Mouse (Mus musculus): ENCODE measurements around the gene Cacna1s. TPM values are rescaled to one million over a fixed set of nuclear protein-coding genes. Genes with fewer than 3 reads are reported as not detected.
A peak's percentile ranks its signal among the peaks of the same experiment; 100 is the strongest.

The Cacna1s gene
- 4.2 and 5.0 TPM in 2 replicates for polyA plus RNA-seq (2015; fragmentation: Nextera tagmentation; extraction: Ambion mirVana)

GRCm38 (mm10) chr1:136052547-136052946 is at the start of gene Cacna1s:
Gene Cacna1s (plus strand): TSS chr1:136052750.
- peak within 1 kb of the TSS; percentile 68; the same call in 1 of the 2 replicates for H3K4me2 ChIP-seq (replicated peaks)
- H3K27me3 ChIP-seq = peaks cover 60% of the 10 kb centered on the region
- no peak within 1 kb of the TSS for H3K27ac ChIP-seq
- no peaks in the 10 kb centered on the region for H3K9me3 ChIP-seq
- H3K4me1 ChIP-seq = peaks cover 9% of the 10 kb centered on the region
- no peak within 1 kb of the TSS for H3K4me3 ChIP-seq
- 33% methylated on average over 11 of the region's 11 CpGs for WGBS
- H3K36me3 ChIP-seq = no peaks in the 10 kb centered on the region
- ATAC-seq (ENCODE audit: low FRiP score, low read depth) = peak; percentile 43
- H3K9ac ChIP-seq = peak within 1 kb of the TSS; percentile 8; the same call in 1 of the 2 replicates

DNA sequence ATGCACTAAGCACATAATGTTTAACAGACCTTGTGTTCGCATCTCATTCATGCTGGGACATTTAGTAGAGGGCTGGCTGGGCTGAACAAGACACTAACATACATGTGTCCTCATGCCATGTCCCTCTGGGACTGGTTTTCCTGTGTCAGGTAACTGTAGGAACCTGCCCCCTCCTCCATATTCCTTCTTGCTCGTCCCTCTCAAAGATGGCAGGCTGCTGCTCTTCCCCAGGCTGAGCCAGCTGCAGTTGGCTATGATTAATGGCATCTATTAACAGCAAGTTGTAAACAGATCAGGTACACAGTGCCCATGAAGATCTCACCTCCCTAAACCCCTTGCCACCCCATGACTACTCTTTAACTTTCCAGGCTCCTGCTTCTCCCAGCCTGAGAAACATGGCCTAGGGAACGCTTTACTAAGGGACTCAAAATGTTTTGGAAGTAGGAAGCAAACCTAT is 46.2 kb upstream of the Cacna1s start, which contains the start of gene Igfn1:
Gene Igfn1, minus strand, starts transcription at position 51 of the 457 bp plus-strand sequence.
- peaks cover 27% of the 10 kb centered on the region for H3K27me3 ChIP-seq
- no peak for ATAC-seq (ENCODE audit: low FRiP score, low read depth)
- no peaks in the 10 kb centered on the region for H3K36me3 ChIP-seq
- H3K4me2 ChIP-seq (replicated peaks) = peak within 1 kb of the TSS; percentile 67
- H3K4me3 ChIP-seq = no peak within 1 kb of the TSS
- H3K27ac ChIP-seq = no peak within 1 kb of the TSS
- WGBS = 70% methylated on average over 3 of the region's 3 CpGs
- H3K9me3 ChIP-seq = no peaks in the 10 kb centered on the region
- 0 out of 2 replicates have a peak within 1 kb of the TSS, but pooled peaks have one; percentile 45 for H3K9ac ChIP-seq
- peaks cover 12% of the 10 kb centered on the region for H3K4me1 ChIP-seq

GRCm38 (mm10) chr1:136007211-136008158 is 45.1 kb upstream of the Cacna1s start, which contains the start of gene Tmem9:
Gene Tmem9 (plus strand): TSS chr1:136008150.
- Histone ChIP-seq H3K9me3 (no peaks in the 10 kb centered on the region), H3K4me3 (peak within 1 kb of the TSS; percentile 40), H3K4me2 (replicated peaks) (peak within 1 kb of the TSS; percentile 67), H3K27ac (no peak within 1 kb of the TSS), H3K9ac (peak within 1 kb of the TSS; percentile 45; the same call in 1 of the 2 replicates), H3K36me3 (no peaks in the 10 kb centered on the region), H3K4me1 (peaks cover 15% of the 10 kb centered on the region), H3K27me3 (peaks cover 27% of the 10 kb centered on the region)
- WGBS = 4% methylated on average over 37 of the region's 37 CpGs
- peak; percentile 91 for ATAC-seq (ENCODE audit: low FRiP score, low read depth)

DNA sequence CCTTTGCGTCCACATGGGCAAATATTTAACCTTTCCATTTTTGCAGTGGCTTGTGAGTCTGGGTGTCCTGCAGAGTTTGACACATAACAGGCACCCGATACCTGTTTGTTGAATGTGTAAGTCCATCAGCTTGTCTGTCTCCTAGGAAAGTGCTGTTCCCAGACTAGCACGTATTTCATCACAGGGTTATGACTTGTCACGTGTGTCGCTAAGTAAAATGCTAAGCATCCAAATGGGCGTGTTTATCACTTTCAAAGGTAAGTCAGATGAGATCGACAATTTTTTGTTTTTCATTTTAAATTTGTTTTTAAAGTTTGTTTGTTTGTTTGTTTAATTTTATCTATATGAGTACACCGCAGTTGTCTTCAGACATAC is 44.4 kb upstream of the Cacna1s start:
- no peaks in the 10 kb centered on the region for H3K36me3 ChIP-seq
- WGBS = 20% methylated on average over 8 of the region's 8 CpGs
- ATAC-seq (ENCODE audit: low FRiP score, low read depth) = no peak

DNA sequence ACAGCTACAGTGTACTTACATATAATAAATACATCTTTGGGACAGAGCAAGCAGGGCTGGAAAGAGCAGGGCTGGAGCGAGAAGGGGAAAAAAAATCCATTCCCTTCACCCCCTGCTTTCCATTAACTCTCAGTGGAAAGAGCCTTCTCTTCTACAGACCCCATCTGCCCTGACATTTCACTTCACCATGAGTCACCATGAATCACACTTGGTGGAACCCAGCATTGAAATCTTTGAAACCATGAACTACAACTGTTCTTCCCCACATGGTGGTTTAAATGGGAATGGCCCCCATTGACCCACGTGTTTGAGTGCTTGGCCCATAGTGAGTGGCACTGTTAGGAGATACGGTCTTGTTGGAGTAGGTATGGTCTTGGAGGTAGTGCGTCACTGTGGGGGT is 42.3 kb upstream of the Cacna1s start:
- no peak overlapping the region for H3K4me2 ChIP-seq (replicated peaks)
- no peak overlapping the region for H3K9ac ChIP-seq
- no peaks in the 10 kb centered on the region for H3K36me3 ChIP-seq
- no peak overlapping the region for H3K4me3 ChIP-seq
- ATAC-seq (ENCODE audit: low FRiP score, low read depth) = no peak
- peaks cover 27% of the 10 kb centered on the region for H3K27me3 ChIP-seq
- H3K4me1 ChIP-seq = peaks cover 15% of the 10 kb centered on the region
- WGBS = 90% methylated on average over 4 of the region's 4 CpGs
- no peaks in the 10 kb centered on the region for H3K9me3 ChIP-seq
- H3K27ac ChIP-seq = no peak overlapping the region

More for the DNA sequence above, 44.4 kb upstream of the Cacna1s start:
- Histone ChIP-seq H3K4me1 (peaks cover 15% of the 10 kb centered on the region), H3K9ac (no peak overlapping the region), H3K9me3 (no peaks in the 10 kb centered on the region), H3K4me2 (replicated peaks) (peak overlapping the region; percentile 67), H3K27ac (no peak overlapping the region), H3K27me3 (peaks cover 27% of the 10 kb centered on the region), H3K4me3 (peak overlapping the region; percentile 40)

DNA sequence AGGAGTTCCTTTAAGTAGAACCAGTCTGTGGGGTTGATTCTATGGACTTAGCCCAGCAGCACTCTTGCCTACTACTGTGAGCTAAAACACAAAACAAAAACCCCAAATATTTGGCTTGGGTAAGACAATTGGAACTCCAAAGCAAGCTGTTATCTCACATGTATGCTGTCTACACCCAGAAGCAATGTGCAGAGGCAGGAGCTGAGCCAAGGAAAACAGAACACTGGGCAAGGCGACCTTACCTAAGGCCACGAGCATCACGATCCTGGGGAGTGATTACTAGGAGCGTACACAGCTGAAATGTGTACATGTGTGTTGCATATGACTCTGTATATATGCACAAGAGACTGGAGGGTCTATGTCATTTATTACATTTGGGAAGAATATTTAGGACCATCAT is 39.0 kb upstream of the Cacna1s start:
- H3K27me3 ChIP-seq = 0 out of 2 replicates have a peak, but pooled peaks cover 1% of the 10 kb centered on the region
- peaks cover 7% of the 10 kb centered on the region for H3K4me1 ChIP-seq
- H3K4me3 ChIP-seq = no peak overlapping the region
- 82% methylated on average over 4 of the region's 4 CpGs for WGBS
- ATAC-seq (ENCODE audit: low FRiP score, low read depth) = no peak
- no peak overlapping the region for H3K27ac ChIP-seq
- no peak overlapping the region for H3K4me2 ChIP-seq (replicated peaks)
- H3K9ac ChIP-seq = no peak overlapping the region
- no peaks in the 10 kb centered on the region for H3K9me3 ChIP-seq
- H3K36me3 ChIP-seq = no peaks in the 10 kb centered on the region

DNA sequence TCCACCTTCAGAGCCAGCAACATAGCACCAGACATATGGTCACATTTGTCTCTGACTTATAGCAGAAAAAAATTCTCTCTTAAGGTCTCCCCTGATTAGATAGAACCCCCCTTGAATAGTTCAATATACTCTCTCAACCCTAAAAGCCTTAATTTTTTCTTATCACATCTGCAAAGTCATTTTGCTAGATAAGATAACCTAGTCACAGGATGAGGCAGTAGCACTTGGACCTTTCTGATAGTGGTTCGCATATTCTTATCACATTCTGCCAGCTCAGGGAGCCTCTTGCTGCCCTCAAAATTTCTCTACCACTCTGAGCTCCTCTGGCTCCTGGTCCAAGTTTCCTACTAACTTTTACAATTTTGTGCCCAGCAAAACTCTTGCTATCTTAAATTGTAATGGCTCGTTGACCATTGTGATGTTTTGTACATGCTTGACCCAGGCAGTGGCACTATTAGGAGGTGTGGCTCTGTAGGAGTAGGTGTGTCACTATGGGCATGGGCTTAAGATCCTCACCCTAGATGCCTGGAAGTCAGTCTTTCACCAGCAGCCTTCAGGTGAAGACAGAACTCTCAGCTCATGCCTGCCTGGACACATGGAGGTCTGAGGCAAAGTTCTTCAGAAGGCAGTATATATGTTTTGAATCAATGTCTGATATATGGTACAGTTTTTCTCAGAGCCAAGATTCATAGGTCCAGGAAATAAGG is 37.6 kb upstream of the Cacna1s start:
- Histone ChIP-seq H3K36me3 (no peaks in the 10 kb centered on the region), H3K4me1 (peaks cover 17% of the 10 kb centered on the region), H3K4me3 (no peak overlapping the region), H3K4me2 (replicated peaks) (no peak overlapping the region), H3K9ac (no peak overlapping the region), H3K27me3 (no peaks in the 10 kb centered on the region), H3K9me3 (no peaks in the 10 kb centered on the region), H3K27ac (no peak overlapping the region)
- 85% methylated on average over 2 of the region's 2 CpGs for WGBS
- no peak for ATAC-seq (ENCODE audit: low FRiP score, low read depth)

GRCm38 (mm10) chr1:136017307-136017706 is 35.2 kb upstream of the Cacna1s start:
- peaks cover 21% of the 10 kb centered on the region for H3K36me3 ChIP-seq
- 0 out of 2 replicates have a peak, but pooled peaks have one; percentile 15 for ATAC-seq (ENCODE audit: low FRiP score, low read depth)
- no peaks in the 10 kb centered on the region for H3K27me3 ChIP-seq
- peak overlapping the region; percentile 48 for H3K4me2 ChIP-seq (replicated peaks)
- peak overlapping the region; percentile 80; the same call in 1 of the 2 replicates for H3K4me3 ChIP-seq
- 0 out of 2 replicates have a peak overlapping the region, but pooled peaks have one; percentile 52 for H3K27ac ChIP-seq
- no peaks in the 10 kb centered on the region for H3K9me3 ChIP-seq
- 53% methylated on average over 2 of the region's 2 CpGs for WGBS
- H3K4me1 ChIP-seq = peaks cover 13% of the 10 kb centered on the region
- 0 out of 2 replicates have a peak overlapping the region, but pooled peaks have one; percentile 19 for H3K9ac ChIP-seq

DNA sequence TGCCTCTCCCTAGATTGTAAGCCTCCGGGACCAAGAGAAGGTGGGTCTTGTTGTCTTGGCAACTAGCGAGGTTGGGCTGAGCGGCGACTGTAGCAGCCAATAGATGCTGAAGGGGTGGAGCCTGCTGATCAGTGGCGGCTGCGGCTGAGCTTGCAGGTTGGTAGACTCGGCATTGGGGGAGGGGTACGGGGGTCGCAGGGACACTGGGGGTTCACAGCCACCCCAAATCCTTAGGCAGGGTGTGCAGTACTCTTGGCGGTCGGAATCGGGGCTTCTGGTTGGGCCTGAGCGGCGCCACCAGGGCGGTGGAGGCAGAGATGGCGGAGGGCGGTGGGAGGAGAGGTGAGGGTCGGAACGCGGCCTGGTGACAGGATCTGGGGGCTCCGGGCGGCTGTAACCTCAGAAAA is 34.6 kb upstream of the Cacna1s start:
- H3K27me3 ChIP-seq = no peaks in the 10 kb centered on the region
- H3K36me3 ChIP-seq = peaks cover 27% of the 10 kb centered on the region
- WGBS = under 1% methylated on average over 22 of the region's 22 CpGs
- peak overlapping the region; percentile 92 for H3K27ac ChIP-seq
- no peaks in the 10 kb centered on the region for H3K9me3 ChIP-seq
- H3K4me1 ChIP-seq = peaks cover 13% of the 10 kb centered on the region
- peak overlapping the region; percentile 89 for H3K9ac ChIP-seq
- peak overlapping the region; percentile 80 for H3K4me3 ChIP-seq
- H3K4me2 ChIP-seq (replicated peaks) = peak overlapping the region; percentile 88
- peak; percentile 99 for ATAC-seq (ENCODE audit: low FRiP score, low read depth)

DNA sequence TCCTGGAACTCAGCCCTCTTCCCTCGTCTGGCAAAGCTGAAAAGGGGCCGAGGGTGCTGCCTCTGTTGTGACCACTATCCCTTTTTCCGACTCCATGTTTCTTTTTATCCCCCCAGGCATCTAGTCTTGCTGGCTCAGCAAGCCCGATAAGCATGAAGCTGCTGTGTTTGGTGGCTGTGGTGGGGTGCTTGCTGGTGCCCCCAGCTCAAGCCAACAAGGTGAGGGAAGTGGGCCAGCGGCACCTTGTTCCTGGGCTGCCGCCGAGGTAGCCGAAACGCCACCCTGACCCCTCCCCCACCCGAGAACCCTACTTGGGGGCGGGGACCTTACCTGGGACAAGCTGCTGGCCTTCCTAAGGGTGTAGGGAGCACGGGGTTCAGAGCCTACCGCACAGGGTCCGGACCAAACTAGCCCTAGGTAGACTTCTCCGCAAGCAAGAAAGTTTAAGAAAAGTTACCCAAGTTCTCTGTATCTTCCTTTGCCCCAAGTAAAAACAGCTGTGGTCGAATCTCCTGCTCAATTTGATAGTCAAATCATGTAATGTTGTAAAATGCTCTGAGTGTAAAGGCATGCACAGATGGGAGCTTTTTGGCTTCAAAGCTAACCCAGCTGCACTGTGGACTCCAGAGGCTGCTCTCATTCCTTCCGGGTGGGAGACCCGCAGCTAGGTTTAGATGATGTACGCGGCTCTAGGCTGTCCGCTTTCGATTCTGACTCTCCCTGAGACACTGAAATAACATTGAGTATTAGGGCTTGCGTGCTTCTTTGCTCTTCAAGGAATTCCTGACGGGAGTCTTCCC is 34.0 kb upstream of the Cacna1s start:
- H3K9me3 ChIP-seq = no peaks in the 10 kb centered on the region
- peak overlapping the region; percentile 89 for H3K9ac ChIP-seq
- peaks cover 13% of the 10 kb centered on the region for H3K4me1 ChIP-seq
- H3K27ac ChIP-seq = peak overlapping the region; percentile 92
- H3K4me2 ChIP-seq (replicated peaks) = peak overlapping the region; percentile 88
- H3K4me3 ChIP-seq = peak overlapping the region; percentile 80
- peaks cover 33% of the 10 kb centered on the region for H3K36me3 ChIP-seq
- 4% methylated on average over 24 of the region's 24 CpGs for WGBS
- no peaks in the 10 kb centered on the region for H3K27me3 ChIP-seq
- ATAC-seq (ENCODE audit: low FRiP score, low read depth) = peak; percentile 29

DNA sequence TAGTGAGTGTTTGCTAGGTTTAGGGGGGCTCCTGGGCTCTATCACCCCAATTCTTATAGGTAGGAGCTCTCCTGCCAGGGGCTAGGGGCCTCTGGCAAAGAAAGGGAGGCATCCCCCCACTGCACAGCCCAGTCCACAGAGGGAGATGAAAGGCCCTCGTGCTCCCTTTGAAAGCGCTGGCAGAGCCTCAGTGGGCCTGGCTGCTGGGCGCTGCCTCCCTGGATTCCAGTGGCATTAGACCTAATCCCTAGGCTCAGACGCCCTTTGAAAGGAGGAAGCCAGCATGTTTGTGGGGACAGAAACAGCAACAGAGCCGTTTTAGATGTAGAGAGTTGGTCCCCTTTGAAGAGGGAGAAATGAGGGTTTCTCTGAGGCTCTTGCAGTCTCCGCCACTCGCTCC is 22.3 kb upstream of the Cacna1s start:
- peaks cover 100% of the 10 kb centered on the region for H3K36me3 ChIP-seq
- H3K4me2 ChIP-seq (replicated peaks) = no peak overlapping the region
- H3K27ac ChIP-seq = no peak overlapping the region
- 33% methylated on average over 7 of the region's 7 CpGs for WGBS
- H3K4me1 ChIP-seq = peaks cover 19% of the 10 kb centered on the region
- no peaks in the 10 kb centered on the region for H3K9me3 ChIP-seq
- ATAC-seq (ENCODE audit: low FRiP score, low read depth) = no peak
- H3K4me3 ChIP-seq = no peak overlapping the region
- H3K9ac ChIP-seq = no peak overlapping the region; the same call in 1 of the 2 replicates
- H3K27me3 ChIP-seq = no peaks in the 10 kb centered on the region

Measured in limb, embryonic 13.5 days (tissue).